Mouse (Mus musculus): ENCODE data around the gene Cda. TPM values are rescaled to one million over a fixed set of nuclear protein-coding genes. Genes with fewer than 3 reads are reported as not detected.

The Cda gene
- total RNA-seq, 2 experiments from 2014 or later = not detected

DNA sequence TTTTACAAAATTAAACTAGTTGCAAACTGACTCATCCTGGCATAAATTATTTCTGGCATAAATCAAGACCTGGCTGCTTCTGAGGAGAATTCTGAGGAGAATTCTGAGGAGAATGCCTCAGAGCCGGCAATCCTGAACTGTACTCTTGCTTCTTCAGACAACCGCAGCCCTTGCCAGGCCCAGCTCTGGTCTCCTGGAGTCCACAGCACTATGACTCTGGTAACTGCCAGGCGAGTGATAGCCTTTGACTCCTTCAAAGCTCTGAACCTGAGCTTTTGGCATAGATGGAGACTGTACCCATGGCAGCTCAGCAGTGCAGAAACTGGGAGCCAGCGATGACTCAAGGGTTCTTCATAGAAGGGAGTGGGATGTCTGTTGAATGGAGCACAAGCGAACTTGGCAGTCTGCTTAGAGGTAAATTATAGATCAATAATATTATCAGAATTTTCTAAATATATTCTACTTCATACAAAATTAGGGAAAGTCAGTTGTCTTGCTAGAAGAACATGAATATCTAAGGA lies 3.3 kb upstream of the Cda start:
- no peak for ATAC-seq (replicated peaks; ENCODE audit: poor library complexity, severe bottlenecking)

- ATAC-seq (replicated peaks; ENCODE audit: poor library complexity, severe bottlenecking) = no peak
These were observed 887 bp upstream of the Cda start for GRCm38 (mm10) chr4:138368498-138369260.

DNA sequence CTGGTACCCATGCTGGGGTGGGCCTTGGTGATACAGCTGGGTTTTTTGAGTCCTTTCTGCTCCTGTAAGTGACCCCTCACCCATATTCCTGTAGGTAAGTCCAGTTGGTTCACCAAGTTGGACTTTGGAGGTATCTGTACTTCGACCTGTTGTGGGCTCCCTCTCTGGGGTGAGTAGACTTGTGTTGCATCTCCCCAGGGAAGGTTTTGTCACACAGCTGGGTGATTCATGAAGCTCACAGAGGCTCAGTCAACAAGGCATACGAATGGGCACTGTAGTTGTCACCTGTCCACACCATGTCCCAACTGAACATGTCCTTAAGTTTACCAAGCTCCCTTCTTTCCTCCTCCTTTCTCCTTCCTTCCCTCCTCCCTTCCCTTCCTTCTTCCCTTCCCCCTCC lies 1.2 kb downstream of the Cda start:
- no peak for ATAC-seq (replicated peaks; ENCODE audit: poor library complexity, severe bottlenecking)

GRCm38 (mm10) chr4:138363511-138363910 lies 4.3 kb downstream of the Cda start:
- no peak for ATAC-seq (replicated peaks; ENCODE audit: poor library complexity, severe bottlenecking)

DNA sequence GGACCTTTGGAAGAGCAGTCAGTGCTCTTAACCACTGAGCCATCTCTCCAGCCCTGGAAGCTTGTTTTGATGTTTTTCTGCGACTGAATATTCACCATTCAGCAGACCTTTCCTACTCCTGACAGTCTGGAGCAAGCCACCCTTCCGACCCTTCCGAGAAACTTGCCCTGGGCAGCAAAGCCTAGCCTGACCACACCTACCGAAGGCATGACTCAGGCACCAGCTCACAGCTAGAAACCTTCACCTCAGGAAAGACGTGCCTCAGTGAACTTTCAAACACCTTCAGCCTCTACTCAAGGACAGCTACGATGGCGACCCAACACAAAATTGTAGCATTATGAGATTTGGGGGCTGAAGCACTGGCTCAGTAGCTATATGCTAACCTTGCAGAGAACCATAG lies 4.9 kb downstream of the Cda start:
- ATAC-seq (replicated peaks; ENCODE audit: poor library complexity, severe bottlenecking) = no peak

DNA sequence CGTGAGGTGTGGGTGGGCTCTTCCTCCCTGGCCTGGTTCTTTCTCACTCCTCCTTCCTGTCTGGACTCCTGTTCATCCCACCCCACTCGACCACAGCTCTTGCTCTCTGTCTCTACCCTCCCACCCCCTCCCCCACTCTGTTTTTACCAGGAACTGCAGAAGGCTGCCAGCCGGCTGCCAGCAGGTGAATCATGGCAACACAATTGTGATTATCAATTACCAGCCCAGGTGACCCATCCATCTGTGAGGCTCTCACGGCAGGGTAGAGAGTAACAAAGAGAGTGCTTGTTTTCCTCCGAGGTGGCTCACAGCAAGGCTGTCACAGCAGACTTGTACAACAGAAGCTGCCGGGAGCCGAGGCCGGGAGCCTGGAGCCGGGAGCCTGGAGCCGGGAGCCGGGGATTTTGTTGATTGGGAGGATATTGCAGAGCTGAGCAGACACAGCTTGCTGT lies 6.4 kb downstream of the Cda start:
- ATAC-seq (replicated peaks; ENCODE audit: poor library complexity, severe bottlenecking) = no peak

DNA sequence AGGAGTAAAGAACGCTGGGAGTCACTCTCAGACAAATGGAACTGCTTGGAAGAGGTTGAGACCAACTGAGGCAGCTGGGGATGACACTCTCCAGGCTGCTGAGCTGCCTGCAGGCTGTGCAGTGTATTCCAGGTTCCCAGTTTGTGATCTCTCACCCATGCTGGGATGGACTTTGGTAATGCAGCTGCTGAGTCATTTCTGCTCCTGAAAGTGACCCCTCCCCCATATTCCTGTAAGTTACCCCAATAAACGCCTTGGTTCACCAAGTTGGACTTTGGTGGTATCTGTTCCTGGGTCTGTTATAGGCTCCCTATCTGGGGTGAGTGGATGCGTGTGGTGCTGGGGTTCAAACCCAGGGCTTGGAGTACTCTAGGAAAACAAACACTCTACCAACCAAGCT lies 9.6 kb downstream of the Cda start:
- ATAC-seq (replicated peaks; ENCODE audit: poor library complexity, severe bottlenecking) = no peak

DNA sequence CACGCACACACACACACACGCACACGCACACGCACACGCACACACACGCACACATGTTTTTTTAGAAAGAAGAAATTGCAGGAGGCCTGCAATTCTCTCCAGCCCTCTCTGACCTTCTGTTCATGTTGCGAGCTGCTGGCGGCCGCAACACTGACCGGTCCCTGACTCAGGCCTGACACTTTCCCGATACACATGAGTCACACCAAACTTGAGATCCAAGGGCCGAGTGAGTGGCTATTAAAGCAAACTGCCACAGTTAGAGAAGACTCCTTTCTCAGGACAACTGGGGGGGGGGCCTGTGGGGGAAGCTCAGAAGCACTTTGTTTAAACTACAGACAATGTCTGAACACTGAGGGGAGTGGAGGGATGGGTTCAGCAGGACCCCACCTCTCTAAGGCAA lies 11.2 kb downstream of the Cda start:
- no peak for ATAC-seq (replicated peaks; ENCODE audit: poor library complexity, severe bottlenecking)

- ATAC-seq (replicated peaks; ENCODE audit: poor library complexity, severe bottlenecking) = no peak
These were observed 11.7 kb downstream of the Cda start for GRCm38 (mm10) chr4:138356141-138356540.

- ATAC-seq (replicated peaks; ENCODE audit: poor library complexity, severe bottlenecking) = no peak
These were observed 12.3 kb downstream of the Cda start for GRCm38 (mm10) chr4:138355496-138355895.

- ATAC-seq (replicated peaks; ENCODE audit: poor library complexity, severe bottlenecking) = no peak
These were observed 14.2 kb downstream of the Cda start for GRCm38 (mm10) chr4:138353438-138354171.

- ATAC-seq (replicated peaks; ENCODE audit: poor library complexity, severe bottlenecking) = no peak
These were observed 15.1 kb downstream of the Cda start for GRCm38 (mm10) chr4:138352692-138353091.

DNA sequence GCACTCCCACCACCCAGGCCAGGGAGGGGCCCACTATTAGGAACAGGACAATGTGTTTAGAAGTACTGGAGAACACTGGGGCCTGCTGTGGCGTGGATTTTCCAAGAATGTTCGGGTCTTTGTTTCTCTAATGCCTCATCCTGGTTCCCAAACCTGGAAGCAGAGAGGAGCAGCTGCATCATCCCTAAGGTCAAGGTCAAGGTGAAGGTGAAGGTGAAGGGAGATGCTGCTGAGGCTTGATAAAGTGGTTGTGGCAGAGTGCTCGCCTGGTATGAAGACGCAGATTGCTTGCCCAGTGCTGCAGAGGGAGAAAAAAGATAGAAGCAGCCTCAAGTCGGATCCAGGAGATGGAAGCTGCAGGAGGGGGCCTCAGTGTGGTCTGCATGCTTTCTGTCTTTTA lies 16.0 kb downstream of the Cda start:
- ATAC-seq (replicated peaks; ENCODE audit: poor library complexity, severe bottlenecking) = no peak

DNA sequence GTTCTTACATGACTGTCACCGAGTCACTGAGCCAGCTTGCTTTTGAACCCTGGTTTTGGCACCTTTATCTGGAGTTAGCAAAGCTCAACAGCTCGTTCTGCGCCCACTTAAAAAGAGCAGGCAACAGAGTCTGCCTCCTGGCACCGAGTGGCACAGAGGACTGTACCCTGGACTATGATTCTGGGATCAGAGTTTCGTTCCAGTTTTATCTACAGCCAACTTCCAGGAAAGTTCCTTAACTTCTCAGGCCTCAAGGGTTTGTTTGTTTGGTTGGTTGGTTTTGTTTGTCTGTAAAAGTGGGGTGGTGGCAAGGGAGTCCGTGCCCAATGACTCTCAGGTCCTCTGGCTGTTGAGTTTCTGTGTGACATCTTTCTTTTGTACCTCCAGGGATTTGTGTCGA lies 19.1 kb downstream of the Cda start:
- ATAC-seq (replicated peaks; ENCODE audit: poor library complexity, severe bottlenecking) = no peak

- ATAC-seq (replicated peaks; ENCODE audit: poor library complexity, severe bottlenecking) = no peak
These were observed 20.5 kb downstream of the Cda start for GRCm38 (mm10) chr4:138347280-138347679.

- ATAC-seq (replicated peaks; ENCODE audit: poor library complexity, severe bottlenecking) = no peak; the same call in 1 of the 2 replicates
These were observed 22.8 kb downstream of the Cda start for GRCm38 (mm10) chr4:138344891-138345545.

- ATAC-seq (replicated peaks; ENCODE audit: poor library complexity, severe bottlenecking) = no peak
These were observed 24.4 kb downstream of the Cda start for GRCm38 (mm10) chr4:138343341-138343837.

- ATAC-seq (replicated peaks; ENCODE audit: poor library complexity, severe bottlenecking) = no peak
These were observed 25.0 kb downstream of the Cda start for GRCm38 (mm10) chr4:138342778-138343177.

- no peak for ATAC-seq (replicated peaks; ENCODE audit: poor library complexity, severe bottlenecking)
These were observed 25.7 kb downstream of the Cda start for GRCm38 (mm10) chr4:138342048-138342447.

DNA sequence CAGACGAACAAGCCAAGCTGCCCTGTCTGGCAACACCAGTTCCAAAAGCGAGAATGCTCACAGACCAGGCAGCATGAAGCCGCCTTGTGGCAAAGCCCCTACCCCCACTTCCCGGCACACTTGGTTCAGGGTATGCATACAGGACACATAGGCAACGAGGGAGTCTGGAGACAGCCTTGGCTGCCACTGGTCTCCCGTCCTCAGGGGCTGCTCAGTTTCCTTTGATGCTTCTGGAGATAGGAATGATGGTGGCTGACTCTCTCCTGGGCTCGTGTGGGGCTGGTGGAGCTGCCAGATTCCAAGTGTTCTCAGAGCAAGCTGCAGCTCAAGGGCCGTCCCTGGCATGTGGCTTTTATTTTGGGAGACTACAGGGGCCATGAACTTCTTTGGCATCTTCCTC lies 26.4 kb downstream of the Cda start:
- no peak for ATAC-seq (replicated peaks; ENCODE audit: poor library complexity, severe bottlenecking)

- peak; percentile 70 for ATAC-seq (replicated peaks; ENCODE audit: poor library complexity, severe bottlenecking)
These were observed 27.8 kb downstream of the Cda start for GRCm38 (mm10) chr4:138339963-138340362.

Data from granulocyte monocyte progenitor cell, adult 5-6 weeks (primary cell).